Mouse (Mus musculus): ENCODE results near the gene Izumo1r.

Gene Izumo1r

DNA sequence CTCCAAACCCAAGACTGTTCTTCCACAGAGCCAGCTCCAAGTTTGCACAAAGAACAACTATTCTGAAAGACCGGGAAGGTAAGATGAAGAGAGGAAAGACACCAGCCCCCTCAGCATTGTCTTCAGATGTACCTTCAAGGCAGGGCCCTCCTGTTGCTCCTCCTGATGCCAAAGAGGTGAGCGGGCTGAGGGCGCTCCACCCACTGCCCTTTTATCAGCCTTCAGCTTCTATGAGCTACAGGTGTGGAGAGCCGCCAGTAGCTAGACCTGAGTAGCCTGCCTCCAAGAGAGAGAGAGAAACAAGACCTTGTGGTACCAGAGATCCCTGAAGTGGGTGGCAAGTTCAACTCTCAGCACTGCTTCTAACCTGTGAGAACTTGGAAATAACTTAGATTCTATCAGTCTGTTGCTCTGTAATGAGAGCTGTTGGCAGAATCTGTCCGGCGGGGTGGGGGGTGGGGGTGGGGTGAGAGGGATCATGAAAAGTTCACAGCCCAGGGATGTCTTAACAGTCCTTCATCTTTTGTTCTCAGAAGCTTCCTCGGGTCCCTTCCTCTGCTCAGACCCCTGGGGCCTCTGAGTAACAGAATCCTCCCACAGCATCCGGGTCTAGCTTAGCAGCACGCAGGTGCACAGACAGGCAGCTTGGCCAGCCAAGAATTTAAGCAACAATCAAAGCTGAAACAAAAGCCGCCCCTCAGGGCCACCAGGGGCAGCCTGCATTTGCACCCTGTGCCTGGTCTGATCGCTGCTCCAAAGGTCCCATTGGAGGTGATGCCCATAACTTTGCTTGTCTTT, at the start of gene Izumo1r:
Gene Izumo1r, minus strand, starts transcription at position 369 of the 798 bp plus-strand sequence.
- in situ Hi-C loops (cut with MboI, MseI), result no loop called here

DNA sequence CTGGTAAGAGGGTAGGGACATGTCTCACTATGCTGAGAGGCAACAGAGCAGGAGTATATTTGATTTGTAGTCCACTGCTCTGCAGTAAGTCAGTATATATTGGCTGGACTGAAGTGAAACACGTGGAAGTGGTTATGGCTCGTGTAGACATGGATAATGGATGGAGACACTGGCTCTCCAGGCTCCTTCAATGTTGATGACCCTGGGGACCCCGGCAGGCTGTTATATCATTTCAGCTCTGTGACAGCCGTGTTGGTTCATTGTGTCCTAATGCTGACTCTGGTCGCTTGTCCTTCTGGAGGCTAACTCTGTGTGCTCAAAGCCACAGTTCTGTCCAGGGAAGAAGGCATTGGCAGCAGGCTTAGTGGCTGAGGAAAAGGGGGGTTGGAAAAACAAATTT, 47.3 kb upstream of the Izumo1r start:
- in situ Hi-C loops (cut with MboI, MseI), result no loop called here

DNA sequence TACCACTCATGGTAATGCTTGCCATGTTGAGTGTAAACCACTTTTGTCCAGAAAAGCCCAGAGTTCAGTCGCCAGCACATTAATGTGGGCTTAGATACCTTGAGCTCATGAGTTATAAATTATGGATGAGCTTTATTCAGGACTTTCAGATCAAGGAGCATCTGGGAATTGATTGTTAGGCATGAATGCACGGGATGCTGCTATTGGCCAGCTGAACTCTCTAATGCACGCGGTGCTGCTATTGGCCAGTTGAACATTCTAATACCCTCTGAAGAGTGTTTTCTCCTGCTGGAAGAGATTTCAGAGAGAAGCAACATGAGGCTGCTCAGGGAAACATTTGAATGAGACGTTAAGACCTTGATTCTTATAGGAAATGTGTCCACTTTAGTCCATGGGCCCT, 45.1 kb upstream of the Izumo1r start:
- in situ Hi-C loops (cut with MboI, MseI), result no loop called here

DNA sequence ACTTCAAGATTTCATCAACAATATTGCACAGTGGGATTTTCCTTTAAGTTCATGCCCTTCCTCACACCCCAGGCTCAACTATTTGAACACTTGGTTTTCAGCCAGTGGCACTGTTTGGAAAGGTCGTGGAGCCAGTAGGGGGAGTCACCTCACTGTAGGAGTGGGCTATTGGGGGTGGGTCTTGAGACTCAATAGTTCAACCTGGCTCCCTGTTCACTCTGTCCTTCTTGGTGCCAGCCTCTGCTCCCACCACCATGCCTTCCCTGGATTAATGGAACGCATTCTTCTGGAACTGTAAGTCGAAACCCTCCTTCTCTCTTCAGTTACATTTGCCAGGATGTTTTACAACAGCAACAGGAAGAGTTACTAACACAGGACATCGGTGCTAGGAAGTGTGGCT, 42.9 kb upstream of the Izumo1r start:
- in situ Hi-C loops (cut with MboI, MseI), result no loop called here

DNA sequence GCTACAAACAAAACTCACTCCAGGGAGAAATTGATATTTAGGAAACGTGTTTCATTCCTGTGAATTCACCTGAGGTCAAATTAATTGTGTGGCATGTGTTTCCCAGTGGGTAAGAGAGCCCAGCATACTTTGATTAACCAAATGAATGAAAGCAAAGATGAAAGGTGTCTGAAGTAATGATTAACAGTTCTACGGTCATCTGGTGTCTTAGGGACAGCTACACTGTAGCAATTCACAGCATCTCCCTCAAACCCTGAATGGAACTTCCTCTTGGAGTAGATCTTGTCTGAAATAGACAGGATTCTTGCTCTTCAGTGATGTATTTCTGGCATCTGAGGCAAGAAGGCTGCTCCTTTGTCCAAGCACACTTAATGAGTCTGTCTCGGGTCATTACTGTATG, 42.2 kb upstream of the Izumo1r start:
- in situ Hi-C loops (cut with MboI, MseI), result no loop called here

DNA sequence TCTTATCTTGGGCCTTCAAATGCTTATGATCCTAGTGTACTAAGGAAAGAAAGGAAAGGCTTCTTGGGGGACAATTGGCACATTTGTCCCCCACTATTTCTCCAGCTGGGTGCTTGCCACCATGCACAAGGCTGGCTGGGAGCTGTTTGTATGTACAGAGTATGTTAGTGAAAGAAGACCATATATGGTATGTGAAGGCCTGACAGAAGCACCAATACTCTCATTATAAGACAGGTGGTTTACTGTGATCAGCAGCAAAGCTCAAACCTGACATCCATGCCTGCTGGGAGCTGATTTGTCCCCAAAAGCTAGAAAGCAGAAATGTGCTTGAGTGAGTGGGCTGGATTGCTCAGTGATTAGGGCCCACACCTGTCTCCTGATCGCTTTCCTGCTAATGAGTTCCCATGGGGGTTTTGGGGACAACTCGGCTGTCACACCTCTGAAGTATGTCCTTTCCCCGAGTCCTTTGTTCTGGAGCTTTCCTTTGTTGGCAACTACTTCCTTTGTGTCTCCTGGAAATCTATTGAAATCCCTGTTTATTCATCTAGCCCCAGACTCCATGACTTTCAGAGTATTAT, 38.5 kb upstream of the Izumo1r start:
- in situ Hi-C loops (cut with MboI, MseI), result no loop called here

DNA sequence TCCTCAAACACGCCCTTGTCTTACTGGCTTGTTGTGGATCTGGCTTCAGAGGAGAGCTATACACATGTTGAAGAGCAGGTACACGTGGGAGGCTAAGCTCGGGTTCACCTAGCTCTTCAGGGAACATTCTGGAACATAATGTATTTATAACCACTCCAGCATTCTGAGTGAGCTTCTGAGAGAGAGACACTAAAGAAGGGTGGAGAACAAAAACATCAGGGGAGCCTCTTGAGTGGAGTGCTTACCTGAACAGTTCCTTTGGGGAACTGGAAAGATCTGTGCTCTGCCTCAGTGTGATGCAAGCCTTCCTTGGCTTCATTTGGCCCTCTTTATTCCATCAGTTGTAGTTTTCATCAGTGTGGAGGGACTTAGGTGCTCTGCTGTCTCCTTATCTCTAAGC, 35.9 kb upstream of the Izumo1r start:
- in situ Hi-C loops (cut with MboI, MseI), result no loop called here

DNA sequence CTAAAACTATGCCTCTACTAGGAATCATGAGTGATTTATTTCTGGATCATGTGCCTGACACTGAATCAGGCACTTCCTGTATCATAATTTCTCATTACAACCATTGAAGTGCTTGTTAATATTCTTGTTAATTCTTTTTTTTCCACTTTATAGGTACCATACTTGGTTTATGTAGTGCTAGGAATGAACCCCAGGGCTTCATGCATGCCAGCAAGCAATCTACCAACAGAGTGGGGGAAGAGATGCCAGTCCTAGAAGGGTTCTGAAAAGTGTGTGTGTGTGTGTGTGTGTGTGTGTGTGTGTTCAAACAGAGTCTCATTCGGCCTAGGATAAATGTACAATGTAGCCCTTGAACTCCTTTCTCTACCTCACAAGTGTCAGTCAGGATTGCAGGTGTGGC, 33.6 kb upstream of the Izumo1r start:
- in situ Hi-C loops (cut with MboI, MseI), result no loop called here

DNA sequence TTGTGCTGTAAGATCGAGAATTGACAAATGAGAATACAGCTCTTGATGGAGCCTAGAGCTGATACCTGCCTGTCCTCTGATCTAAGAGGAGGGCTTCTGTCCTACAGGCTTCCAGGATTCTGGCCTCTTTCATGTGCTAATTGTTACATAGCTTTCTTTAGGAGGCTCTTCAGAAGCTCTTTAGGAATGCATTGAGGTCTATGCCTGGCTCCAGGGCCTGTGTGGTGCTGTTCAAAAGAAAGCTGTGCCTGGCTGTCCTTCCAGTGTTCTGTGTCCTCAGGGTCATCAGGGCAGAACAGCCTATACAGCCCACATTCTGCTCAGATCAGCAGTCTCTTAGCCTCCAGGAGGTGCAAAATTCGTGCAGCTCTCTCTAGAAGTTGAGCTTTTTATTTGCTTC, 31.1 kb upstream of the Izumo1r start:
- in situ Hi-C loops (cut with MboI, MseI), result no loop called here

DNA sequence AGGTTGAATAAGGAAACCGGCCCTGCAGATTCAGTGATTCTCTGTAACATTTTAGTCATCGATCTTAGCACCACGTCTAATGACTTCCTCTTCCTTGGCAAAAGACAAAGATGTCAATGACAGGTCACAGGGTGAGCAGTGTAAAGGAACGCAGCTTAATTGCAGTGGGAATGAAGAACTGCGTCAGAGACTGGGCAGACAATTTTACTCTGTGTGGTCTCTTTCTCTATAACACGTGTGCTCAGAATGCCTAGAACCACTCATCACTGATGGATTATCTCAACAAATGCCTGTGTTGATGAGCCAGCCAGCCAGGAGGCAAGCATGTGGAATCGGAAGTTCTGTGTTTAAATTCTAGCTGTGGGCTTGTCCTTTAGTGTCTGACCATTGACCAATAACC, 28.2 kb upstream of the Izumo1r start:
- in situ Hi-C loops (cut with MboI, MseI), result no loop called here

DNA sequence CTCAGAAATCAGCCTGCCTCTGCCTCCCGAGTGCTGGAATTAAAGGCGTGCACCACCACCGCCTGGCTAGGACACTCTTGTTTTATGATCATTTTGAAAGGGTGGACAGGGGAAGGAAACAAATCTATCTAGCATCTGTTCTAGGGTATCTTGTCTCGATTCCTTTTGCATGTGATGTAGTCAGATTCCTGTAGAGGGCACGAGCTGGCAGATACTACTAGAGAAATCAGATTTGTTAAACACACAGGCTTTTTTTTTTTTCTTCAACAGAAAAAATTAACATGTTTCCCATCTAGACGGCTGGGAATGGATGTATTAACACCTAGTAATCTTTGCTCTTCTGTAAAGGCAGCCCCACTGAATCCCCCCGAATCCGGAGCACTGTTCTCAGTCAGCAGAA, 27.5 kb upstream of the Izumo1r start:
- in situ Hi-C loops (cut with MboI, MseI), result no loop called here

DNA sequence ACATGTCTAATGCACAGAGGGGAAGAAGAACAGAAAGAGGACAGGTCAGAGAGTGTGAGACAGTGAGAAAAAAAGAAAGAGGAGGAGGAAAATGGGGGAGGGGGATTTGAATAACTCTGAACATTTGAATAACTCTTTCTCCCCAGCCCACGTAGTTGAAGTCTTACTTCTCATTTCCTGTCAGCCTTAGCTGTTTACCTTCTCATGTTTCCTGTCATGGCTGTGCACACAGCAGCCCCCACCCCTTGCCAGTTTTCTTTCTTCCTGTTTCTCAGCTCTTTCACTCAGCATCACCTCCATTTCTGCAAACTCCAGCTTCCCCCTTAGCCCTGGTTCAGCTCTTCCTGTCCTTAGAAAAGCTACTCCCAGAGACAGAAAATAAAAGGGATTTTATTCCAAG, 22.8 kb upstream of the Izumo1r start:
- in situ Hi-C loops (cut with MboI, MseI), result no loop called here

DNA sequence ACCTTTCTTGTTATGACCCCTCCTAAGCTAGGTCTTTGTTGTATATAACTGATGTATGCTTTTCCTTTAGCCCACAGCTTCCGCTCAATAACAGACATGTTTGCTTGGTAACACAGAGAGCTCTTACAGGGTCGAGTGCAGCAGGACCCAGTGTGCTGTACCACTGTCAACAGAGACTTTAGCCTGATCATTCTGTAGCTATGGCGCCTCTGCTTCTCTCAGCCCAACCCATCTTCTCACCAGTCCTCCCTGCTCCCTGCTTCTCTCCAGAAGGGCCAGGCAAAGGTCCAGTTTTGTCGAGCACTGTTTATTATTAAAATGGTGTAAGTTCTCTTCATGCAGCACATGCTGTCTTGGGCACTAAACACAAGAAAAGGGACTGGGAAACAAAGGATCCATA, 19.9 kb upstream of the Izumo1r start:
- in situ Hi-C loops (cut with MboI, MseI), result loop anchor here (5.0 kb wide), 1 partner anchor 74 kb away; no protein-coding TSS in a partner anchor

DNA sequence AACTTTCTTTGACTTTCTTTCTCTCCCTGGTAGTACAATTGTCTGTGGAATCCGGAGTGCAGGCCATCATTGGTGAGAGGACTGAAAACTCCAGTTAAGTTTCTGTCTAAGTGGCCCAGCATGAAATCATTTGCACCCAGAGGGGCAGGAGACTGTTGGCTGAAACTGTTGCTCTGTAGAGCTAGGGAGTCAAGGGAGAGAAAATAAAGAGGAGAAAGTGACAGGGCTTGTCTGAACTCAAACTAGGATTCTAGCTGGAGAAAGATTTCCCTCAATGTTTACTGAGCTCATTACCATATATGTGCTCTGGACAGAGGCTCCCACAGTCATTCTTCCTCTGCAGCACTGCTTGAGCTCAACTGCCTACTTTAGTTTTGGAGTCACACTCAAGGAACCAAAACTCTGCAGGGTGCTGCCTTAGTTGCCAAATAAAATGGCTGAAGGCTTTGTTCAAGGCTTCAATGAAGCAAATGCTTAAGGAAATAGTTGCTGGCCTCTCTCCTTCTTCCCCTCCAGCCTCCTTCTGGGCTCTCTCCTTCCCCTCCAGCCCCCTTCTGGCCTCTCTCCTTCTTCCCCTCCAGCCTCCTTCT, 18.3 kb upstream of the Izumo1r start:
- in situ Hi-C loops (cut with MboI, MseI), result loop anchor here (5.0 kb wide), 1 partner anchor 75 kb away; no protein-coding TSS in a partner anchor

DNA sequence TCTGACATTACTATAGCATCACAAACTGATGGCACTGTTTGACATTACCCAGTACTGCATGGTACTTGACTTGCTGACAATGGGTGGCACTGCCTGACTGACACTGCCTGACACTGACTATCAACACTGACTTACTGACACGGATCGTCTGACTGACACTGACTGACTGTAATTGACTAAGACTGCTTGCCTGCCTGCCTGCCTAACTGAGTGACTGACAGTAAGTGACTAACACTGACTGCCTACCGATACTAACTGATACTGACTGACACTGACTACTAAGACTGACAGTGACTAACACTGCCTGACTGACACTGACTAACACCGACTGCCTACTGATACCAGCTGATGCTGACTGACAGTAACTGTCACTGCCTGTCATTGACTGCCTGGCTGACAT, 17.5 kb upstream of the Izumo1r start:
- in situ Hi-C loops (cut with MboI, MseI), result loop anchor here (5.0 kb wide), 1 partner anchor 76 kb away; no protein-coding TSS in a partner anchor

DNA sequence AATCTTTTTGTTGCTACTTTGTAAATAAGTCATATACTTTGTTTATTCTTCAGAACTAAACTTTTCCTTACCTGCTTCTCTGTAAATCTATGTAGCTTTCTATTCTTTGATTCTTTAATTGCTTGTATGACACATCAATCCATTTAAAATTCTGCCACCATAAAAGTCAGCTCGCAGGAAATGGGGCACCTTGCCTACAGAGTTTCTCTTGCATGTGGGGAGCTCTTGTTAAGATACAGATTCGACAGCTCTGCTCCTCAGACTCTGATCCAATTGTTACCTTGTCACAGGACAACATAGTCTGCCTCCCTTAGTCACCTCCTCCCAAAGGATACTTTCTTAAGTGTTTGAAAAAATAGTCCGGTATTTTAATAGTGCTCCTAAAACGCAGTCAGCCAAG, 16.9 kb upstream of the Izumo1r start:
- in situ Hi-C loops (cut with MboI, MseI), result loop anchor here (5.0 kb wide), 1 partner anchor 77 kb away; no protein-coding TSS in a partner anchor

DNA sequence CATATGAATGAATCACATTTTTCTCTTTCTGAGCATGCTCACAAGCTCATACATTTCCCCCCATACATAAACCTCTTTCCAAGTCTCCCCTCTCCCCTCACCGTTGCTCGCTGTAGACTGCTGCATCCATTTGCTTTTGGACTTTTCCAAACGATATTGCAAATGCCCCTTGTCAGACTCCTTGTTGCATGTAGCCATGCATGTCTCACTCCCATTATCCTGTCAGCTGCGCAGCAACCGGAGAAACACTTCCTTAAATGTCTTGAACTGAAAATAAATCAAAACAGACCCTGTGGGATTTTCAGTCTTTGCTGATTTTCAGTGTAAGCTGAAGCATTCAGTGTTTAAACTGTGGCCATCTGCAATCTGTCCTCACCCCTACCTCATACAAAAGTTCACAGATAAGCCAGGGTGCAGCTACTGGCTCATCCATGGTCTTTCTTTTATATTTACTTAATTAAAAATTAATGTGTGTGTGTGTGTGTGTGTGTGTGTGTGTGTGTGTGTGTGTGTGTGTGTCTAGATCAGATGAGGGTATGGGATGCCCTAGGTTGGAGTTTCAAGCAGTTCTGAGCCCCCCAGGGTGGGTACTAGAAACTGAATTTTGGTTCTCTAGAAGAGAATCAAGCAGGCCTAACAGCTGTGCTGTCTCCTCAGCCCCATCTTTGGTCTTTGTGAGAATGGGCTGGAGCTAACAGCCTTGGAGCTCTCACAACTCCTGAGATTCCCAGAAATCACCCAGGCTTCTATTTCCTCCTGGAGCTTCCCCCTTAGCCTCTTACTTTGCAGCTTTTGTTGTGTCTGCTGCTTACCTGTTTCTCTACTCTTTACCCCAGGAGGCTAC, 15.3 kb upstream of the Izumo1r start:
- in situ Hi-C loops (cut with MboI, MseI), result no loop called here

DNA sequence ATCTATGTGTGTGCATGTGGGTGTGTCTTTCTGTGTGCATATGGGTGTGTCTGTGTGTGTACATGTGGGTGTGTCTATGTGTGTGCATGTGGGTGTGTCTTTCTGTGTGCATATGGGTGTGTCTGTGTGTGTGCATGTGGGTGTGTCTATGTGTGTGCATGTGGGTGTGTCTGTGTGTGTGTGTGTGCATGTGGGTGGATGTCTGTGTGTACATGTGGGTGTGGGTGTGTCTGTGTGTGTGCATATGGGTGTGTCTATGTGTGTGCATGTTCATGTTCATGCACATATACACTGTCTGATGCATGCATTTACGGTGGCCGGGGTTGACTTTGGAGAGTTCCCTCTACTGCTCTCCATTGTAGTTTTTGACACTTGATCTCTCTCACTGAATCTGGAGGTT, 13.9 kb upstream of the Izumo1r start:
- in situ Hi-C loops (cut with MboI, MseI), result no loop called here

DNA sequence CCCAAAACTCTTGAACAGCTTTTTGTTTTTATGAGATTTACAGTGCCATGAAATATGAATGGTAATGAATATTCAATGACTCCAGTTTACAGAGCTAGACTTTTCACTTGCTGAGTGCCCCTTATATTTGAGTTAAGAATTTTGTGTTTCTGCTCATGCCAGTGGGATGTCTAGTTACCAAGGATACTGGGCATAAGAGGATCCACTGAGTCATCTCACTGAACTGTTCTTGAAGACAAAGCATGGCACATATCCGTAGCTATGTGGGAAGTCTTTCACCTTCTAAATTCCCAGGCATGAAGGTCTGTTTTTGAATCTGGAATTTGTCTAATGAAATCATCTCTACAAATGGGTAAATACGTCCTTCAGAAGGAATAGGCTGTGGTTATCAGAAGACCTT, 8.3 kb upstream of the Izumo1r start:
- in situ Hi-C loops (cut with MboI, MseI), result no loop called here

DNA sequence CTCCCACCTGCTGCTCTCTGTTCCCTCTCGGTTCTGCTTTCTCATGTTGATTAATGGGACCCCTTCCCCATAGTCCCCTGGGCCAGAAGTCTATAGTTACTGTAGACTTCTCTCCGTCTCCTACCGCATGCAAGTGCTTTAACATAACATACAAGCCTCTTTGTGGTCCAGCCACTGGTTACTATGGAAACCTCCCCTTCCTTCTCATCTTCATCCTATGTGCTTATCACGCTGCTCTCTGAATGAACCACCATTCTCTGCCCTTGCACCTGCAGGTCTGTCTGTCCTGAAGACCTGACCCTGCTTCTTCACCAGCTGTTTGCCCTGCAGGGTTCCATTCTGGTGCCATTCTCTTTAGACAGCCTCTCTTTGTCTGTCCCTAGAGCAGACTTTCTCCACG, 6.2 kb upstream of the Izumo1r start:
- in situ Hi-C loops (cut with MboI, MseI), result no loop called here

DNA sequence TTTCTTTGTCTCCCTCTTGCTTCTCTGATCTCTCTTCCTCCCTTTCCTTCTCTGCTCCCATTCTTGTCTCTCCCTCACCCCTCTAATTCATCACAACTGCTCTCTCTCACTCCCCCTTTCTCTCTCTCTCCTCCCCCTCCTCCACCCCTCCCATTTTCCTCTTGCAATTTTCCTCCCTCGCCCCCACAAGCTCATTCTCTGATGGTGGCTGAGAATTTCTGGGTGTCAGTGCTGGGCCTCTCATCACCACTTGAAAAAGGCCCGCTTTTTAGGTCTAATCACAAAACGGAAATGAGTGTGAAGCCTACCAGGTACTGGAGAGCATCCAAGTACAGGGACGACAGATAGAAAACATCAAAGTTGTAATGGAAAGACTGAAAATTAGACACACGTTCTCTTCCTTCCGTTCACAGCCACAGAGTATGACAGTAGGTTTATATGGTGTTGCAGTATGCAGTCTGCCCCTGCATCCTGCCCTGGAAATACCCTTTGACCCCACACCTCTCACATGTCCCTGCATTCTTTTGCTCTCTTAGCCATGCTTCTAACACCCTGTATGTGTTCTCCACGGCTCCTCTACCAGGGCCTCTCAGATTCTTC, 4.2 kb upstream of the Izumo1r start:
- in situ Hi-C loops (cut with MboI, MseI), result no loop called here

DNA sequence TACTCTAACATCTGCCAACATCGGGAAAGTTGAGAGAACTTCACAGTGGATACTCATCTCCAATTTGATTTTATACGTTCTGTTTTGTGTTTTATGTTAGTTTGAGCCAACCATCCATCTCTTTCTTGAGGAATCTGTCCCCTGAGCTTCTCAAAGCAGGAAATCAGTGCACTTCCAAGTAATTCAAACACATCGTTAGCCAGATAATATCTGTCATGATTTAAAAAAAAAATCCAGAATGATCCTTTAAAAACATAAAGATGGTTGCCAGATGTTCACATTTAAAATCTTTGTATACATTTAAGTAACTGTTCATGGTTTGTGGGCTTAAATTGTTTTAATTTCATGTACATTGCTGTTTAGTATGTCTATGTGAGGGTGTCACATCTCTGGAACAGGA, 2.2 kb upstream of the Izumo1r start:
- in situ Hi-C loops (cut with MboI, MseI), result no loop called here

All from T-helper 2 cell (primary cell).